Mouse (Mus musculus) kidney, embryonic 15.5 days (tissue): ENCODE measurements at regions not wholly inside any gene's neighbourhood (a gene's known extent, or its start where the extent isn't known, plus 50 kb on each side); places are given as distances from the start of the nearest gene placed in this dataset.

Experiments used
- ATAC-seq: fragments of 200-750 bp; cut with Nextera tagmentation; replicated peaks from 2 replicates; pipeline ENCODE4 v1.8.0; 2017; ENCODE audit warnings: moderate TSS enrichment; ENCODE audit not compliant: low FRiP score
- H3K27ac ChIP-seq: fragments of 300-500 bp; sonication (generic); 2 replicates; pipeline ENCODE4 v1.5.1; 2015; ENCODE audit warnings: mild to moderate bottlenecking, inconsistent platforms
- H3K27me3 ChIP-seq: fragments of 300-500 bp; sonication (generic); 2 replicates; pipeline ENCODE4 v1.6.1; 2015; ENCODE audit warnings: inconsistent platforms
- H3K36me3 ChIP-seq: fragments of 300-500 bp; sonication (generic); 2 replicates; pipeline ENCODE4 v1.6.1; 2015; ENCODE audit warnings: inconsistent platforms
- H3K4me1 ChIP-seq: fragments of 300-500 bp; sonication (generic); 2 replicates; pipeline ENCODE4 v1.6.1; 2015; ENCODE audit warnings: inconsistent platforms
- H3K4me2 ChIP-seq: fragments of 300-500 bp; sonication (generic); 2 replicates; pipeline ENCODE4 v1.6.1; 2015; ENCODE audit warnings: moderate library complexity, mild to moderate bottlenecking, inconsistent platforms
- H3K4me3 ChIP-seq: fragments of 300-500 bp; sonication (generic); replicated peaks from 2 replicates; pipeline ENCODE4 v1.5.1; 2015; ENCODE audit warnings: mild to moderate bottlenecking, inconsistent platforms
- H3K9ac ChIP-seq: fragments of 300-500 bp; sonication (generic); 2 replicates; pipeline ENCODE4 v1.6.1; 2015; ENCODE audit warnings: mild to moderate bottlenecking, inconsistent platforms
- H3K9me3 ChIP-seq: fragments of 300-500 bp; sonication (generic); replicated peaks from 2 replicates; pipeline ENCODE4 v1.6.1; 2016; ENCODE audit warnings: inconsistent platforms
- WGBS: fragments of 180-500 bp; shearing (Covaris S2); methylation state at CpG from one replicate; pipeline ENCODE4 v1.1.7; 2015; ENCODE audit warnings: mixed read lengths; 5-methylcytosine and 5-hydroxymethylcytosine counted together

- Histone ChIP-seq H3K4me2 (no peak overlapping the region), H3K9ac (no peak overlapping the region), H3K4me1 (no peaks in the 10 kb centered on the region), H3K27ac (no peak overlapping the region), H3K36me3 (no peaks in the 10 kb centered on the region), H3K9me3 (no peaks in the 10 kb centered on the region), H3K4me3 (no peak overlapping the region), H3K27me3 (no peaks in the 10 kb centered on the region)
- no peak for ATAC-seq
- 71% methylated on average over 5 of the region's 5 CpGs for WGBS
Observed at GRCm38 (mm10) chr3:35688111-35688510, 65.8 kb upstream of the Atp11b start.

DNA sequence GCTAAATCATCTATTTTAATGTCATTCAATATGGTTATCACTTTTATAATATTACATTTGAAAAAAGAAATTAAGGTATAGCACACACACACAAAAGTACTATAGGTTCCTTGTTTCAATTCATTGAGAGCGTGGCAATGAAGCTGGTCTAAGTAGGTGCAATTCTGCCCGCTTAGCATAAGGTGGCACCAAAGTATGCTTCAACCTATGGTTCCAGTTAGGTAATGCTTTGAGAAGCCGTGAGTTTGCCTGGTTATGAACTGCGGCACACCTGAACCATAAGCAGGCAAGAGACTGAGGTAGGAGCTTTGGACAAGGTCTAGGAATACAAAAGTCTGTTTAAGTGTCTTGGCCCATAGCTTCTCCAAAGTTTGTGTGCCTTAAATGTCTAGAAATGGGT is 65.1 kb upstream of the Atp11b start:
- 14% methylated on average over 4 of the region's 4 CpGs for WGBS
- no peaks in the 10 kb centered on the region for H3K9me3 ChIP-seq
- H3K4me1 ChIP-seq: no peaks in the 10 kb centered on the region
- H3K9ac ChIP-seq: no peak overlapping the region
- no peak overlapping the region for H3K4me2 ChIP-seq
- no peaks in the 10 kb centered on the region for H3K36me3 ChIP-seq
- H3K27ac ChIP-seq: no peak overlapping the region
- ATAC-seq: peak; percentile 67; the same call in 1 of the 2 replicates
- no peak overlapping the region for H3K4me3 ChIP-seq
- H3K27me3 ChIP-seq: no peaks in the 10 kb centered on the region

GRCm38 (mm10) chr3:35693039-35693438 is 60.9 kb upstream of the Atp11b start:
- 44% methylated on average over 6 of the region's 6 CpGs for WGBS
- ATAC-seq: peak; percentile 67; the same call in 1 of the 2 replicates
- H3K9me3 ChIP-seq: no peaks in the 10 kb centered on the region
- H3K36me3 ChIP-seq: no peaks in the 10 kb centered on the region
- no peak overlapping the region for H3K27ac ChIP-seq
- H3K27me3 ChIP-seq: no peaks in the 10 kb centered on the region
- H3K9ac ChIP-seq: no peak overlapping the region
- no peak overlapping the region for H3K4me3 ChIP-seq
- H3K4me1 ChIP-seq: no peaks in the 10 kb centered on the region
- H3K4me2 ChIP-seq: no peak overlapping the region

GRCm38 (mm10) chr3:35693551-35693950 is 60.4 kb upstream of the Atp11b start:
- Histone ChIP-seq H3K4me2 (no peak overlapping the region), H3K36me3 (no peaks in the 10 kb centered on the region), H3K27me3 (no peaks in the 10 kb centered on the region), H3K9ac (no peak overlapping the region), H3K4me3 (no peak overlapping the region), H3K4me1 (no peaks in the 10 kb centered on the region), H3K9me3 (no peaks in the 10 kb centered on the region), H3K27ac (no peak overlapping the region)
- WGBS: 89% methylated on average over 12 of the region's 12 CpGs
- no peak for ATAC-seq

DNA sequence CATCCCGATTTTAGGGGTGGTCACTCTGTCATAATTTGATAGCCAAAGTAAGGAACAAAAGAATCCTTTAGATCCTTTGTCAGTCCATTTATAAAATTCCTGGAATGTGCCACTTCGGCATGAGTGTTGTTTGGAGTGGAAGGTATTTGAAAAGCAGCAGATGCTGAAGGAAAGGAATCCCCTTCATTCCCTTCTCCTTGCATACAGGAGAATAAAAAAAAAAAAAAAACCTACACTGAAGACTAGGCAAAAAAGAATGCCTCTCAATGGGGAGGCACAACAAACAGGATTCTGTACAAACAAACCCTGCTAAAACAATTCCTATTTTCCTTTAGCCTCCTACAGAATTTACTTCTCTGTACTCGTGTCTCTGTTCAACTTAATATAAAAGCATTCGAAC is 59.7 kb upstream of the Atp11b start:
- WGBS: 81% methylated on average over 4 of the region's 4 CpGs

DNA sequence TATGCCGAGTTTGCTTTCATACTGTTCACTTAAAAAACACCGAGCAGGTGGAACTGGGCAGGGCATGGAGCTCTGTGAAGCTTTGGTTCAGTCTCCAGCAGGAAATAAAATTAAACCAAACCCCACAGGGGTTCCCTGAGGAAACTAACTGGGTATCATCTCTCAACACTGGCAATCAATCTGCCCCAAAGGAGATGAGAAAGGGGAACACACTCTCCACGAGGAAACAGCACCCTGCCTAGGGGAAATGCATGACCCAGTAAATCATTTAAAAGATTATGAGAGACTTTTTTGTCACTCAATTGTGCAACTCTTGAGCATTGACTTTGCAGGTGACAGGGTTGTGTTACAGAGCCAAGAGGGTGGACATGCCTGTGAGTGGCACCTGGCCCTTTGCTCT is 58.0 kb upstream of the Atp11b start:
- 64% methylated on average over 3 of the region's 3 CpGs for WGBS
- Histone ChIP-seq H3K4me1 (no peaks in the 10 kb centered on the region), H3K4me2 (no peak overlapping the region), H3K9ac (no peak overlapping the region), H3K36me3 (no peaks in the 10 kb centered on the region), H3K4me3 (no peak overlapping the region), H3K27me3 (no peaks in the 10 kb centered on the region), H3K9me3 (no peaks in the 10 kb centered on the region), H3K27ac (no peak overlapping the region)
- no peak for ATAC-seq

More for the DNA sequence above, 59.7 kb upstream of the Atp11b start:
- no peaks in the 10 kb centered on the region for H3K9me3 ChIP-seq
- no peak overlapping the region for H3K4me3 ChIP-seq
- no peaks in the 10 kb centered on the region for H3K36me3 ChIP-seq
- H3K9ac ChIP-seq: no peak overlapping the region
- H3K27ac ChIP-seq: no peak overlapping the region
- H3K27me3 ChIP-seq: no peaks in the 10 kb centered on the region
- H3K4me2 ChIP-seq: no peak overlapping the region
- no peak for ATAC-seq
- no peaks in the 10 kb centered on the region for H3K4me1 ChIP-seq

- Histone ChIP-seq H3K27me3 (no peaks in the 10 kb centered on the region), H3K4me1 (no peaks in the 10 kb centered on the region), H3K9ac (no peak overlapping the region), H3K27ac (no peak overlapping the region), H3K4me3 (no peak overlapping the region), H3K9me3 (no peaks in the 10 kb centered on the region), H3K36me3 (no peaks in the 10 kb centered on the region), H3K4me2 (no peak overlapping the region)
- WGBS: 89% methylated on average over 2 of the region's 2 CpGs
- no peak for ATAC-seq
Observed at GRCm38 (mm10) chr3:35699266-35699665, 54.6 kb upstream of the Atp11b start.

GRCm38 (mm10) chr3:35699979-35700378 is 53.9 kb upstream of the Atp11b start:
- no peaks in the 10 kb centered on the region for H3K27me3 ChIP-seq

DNA sequence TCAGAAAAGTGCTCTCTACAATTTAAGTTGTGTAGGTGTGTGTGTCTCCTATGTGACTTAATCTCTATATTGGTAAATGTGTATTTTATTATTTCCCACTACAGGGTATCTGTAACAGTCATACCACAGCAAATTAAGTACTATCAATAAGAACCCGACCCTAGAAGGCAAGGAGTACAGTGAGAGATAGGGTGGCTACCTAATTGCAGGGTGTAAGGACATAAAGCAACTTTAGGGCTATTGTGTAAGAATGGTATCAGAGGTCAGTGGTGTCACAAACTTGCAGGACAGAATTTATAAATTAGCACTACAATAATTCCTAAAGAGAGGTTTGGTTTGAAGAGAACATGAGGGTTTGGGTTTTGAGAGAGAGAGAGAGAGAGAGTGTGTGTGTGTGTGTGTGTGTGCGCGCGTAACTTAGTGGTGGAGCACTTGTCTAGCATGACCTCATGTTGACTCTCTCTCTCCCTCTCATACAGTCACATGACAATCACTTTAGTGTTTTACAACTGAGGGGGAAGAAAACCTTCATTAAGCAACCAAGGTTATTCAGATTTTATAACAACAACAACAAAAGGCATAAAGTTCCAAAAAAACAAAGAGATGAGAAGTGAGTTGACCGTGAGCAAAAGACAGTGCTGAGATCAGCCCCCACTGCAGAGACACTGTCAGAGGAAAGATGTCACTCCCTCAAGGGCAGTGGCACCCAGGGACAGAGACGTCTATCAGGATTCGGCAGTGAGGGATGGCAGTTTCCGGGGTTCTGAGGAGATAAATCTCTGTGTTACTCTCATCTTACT is 50.2 kb upstream of the Atp11b start:
- Histone ChIP-seq H3K9me3 (no peaks in the 10 kb centered on the region), H3K9ac (no peak overlapping the region), H3K4me1 (no peaks in the 10 kb centered on the region), H3K4me3 (no peak overlapping the region), H3K4me2 (no peak overlapping the region), H3K27me3 (no peaks in the 10 kb centered on the region), H3K36me3 (no peaks in the 10 kb centered on the region), H3K27ac (no peak overlapping the region)
- ATAC-seq: no peak
- WGBS: 56% methylated on average over 8 of the region's 8 CpGs

More at GRCm38 (mm10) chr3:35699979-35700378, 53.9 kb upstream of the Atp11b start:
- no peaks in the 10 kb centered on the region for H3K9me3 ChIP-seq
- H3K4me2 ChIP-seq: no peak overlapping the region
- no peak overlapping the region for H3K4me3 ChIP-seq
- H3K9ac ChIP-seq: no peak overlapping the region
- no peaks in the 10 kb centered on the region for H3K4me1 ChIP-seq
- ATAC-seq: no peak
- H3K27ac ChIP-seq: no peak overlapping the region
- H3K36me3 ChIP-seq: no peaks in the 10 kb centered on the region
